Mouse (Mus musculus) limb, embryonic 12.5 days (tissue): ENCODE results near the gene Nbeal1. TPM values are rescaled to one million over a fixed set of nuclear protein-coding genes. Genes with fewer than 3 reads are reported as not detected.
"Not testable (repeated sequence)": the region's sequence is repeated elsewhere in the genome, so short reads cannot be mapped to it uniquely, and the experiment has no call there.

ENCODE experiments used
- ATAC-seq: fragments of 200-750 bp; cut with Nextera tagmentation; 2 replicates; pipeline ENCODE4 v1.8.0; 2017; ENCODE audit warnings: low read depth, moderate TSS enrichment; ENCODE audit not compliant: insufficient number of reproducible peaks, insufficient read depth, low FRiP score, low TSS enrichment
- H3K27ac ChIP-seq: fragments of 300-500 bp; sonication (generic); 2 replicates; pipeline ENCODE4 v1.5.1; 2016; ENCODE audit warnings: mild to moderate bottlenecking, moderate library complexity
- H3K27me3 ChIP-seq: fragments of 300-500 bp; sonication (generic); 2 replicates; pipeline ENCODE4 v1.6.1; 2016; ENCODE audit warnings: mild to moderate bottlenecking, moderate library complexity
- H3K36me3 ChIP-seq: fragments of 300-500 bp; sonication (generic); 2 replicates; pipeline ENCODE4 v1.6.1; 2016; ENCODE audit warnings: mild to moderate bottlenecking, moderate library complexity
- H3K4me1 ChIP-seq: fragments of 300-500 bp; sonication (generic); replicated peaks from 2 replicates; pipeline ENCODE4 v1.6.1; 2016
- H3K4me2 ChIP-seq: fragments of 300-500 bp; sonication (generic); 2 replicates; pipeline ENCODE4 v1.6.1; 2016; ENCODE audit warnings: mild to moderate bottlenecking, moderate library complexity
- H3K4me3 ChIP-seq: fragments of 300-500 bp; sonication (generic); replicated peaks from 2 replicates; pipeline ENCODE4 v1.5.1; 2016; ENCODE audit warnings: mild to moderate bottlenecking
- H3K9ac ChIP-seq: fragments of 300-500 bp; sonication (generic); replicated peaks from 2 replicates; pipeline ENCODE4 v1.6.1; 2016; ENCODE audit warnings: mild to moderate bottlenecking, moderate library complexity
- H3K9me3 ChIP-seq: fragments of 300-500 bp; sonication (generic); 2 replicates; pipeline ENCODE4 v1.6.1; 2016; ENCODE audit warnings: mild to moderate bottlenecking, moderate library complexity
- WGBS: fragments of 180-500 bp; shearing (Covaris S2); methylation state at CpG from one replicate; pipeline ENCODE4 v1.1.7; 2016; 5-methylcytosine and 5-hydroxymethylcytosine counted together
- polyA plus RNA-seq: library from polyadenylated mRNA; unstranded; fragments of >200 nt; fragmentation: Nextera tagmentation; extraction: Ambion mirVana; gene quantifications from 2 replicates; pipeline ENCODE4 v1.2.1, GENCODE M21; 2016

Nbeal1 gene
- 9.0 and 10.8 TPM in 2 replicates for polyA plus RNA-seq

DNA sequence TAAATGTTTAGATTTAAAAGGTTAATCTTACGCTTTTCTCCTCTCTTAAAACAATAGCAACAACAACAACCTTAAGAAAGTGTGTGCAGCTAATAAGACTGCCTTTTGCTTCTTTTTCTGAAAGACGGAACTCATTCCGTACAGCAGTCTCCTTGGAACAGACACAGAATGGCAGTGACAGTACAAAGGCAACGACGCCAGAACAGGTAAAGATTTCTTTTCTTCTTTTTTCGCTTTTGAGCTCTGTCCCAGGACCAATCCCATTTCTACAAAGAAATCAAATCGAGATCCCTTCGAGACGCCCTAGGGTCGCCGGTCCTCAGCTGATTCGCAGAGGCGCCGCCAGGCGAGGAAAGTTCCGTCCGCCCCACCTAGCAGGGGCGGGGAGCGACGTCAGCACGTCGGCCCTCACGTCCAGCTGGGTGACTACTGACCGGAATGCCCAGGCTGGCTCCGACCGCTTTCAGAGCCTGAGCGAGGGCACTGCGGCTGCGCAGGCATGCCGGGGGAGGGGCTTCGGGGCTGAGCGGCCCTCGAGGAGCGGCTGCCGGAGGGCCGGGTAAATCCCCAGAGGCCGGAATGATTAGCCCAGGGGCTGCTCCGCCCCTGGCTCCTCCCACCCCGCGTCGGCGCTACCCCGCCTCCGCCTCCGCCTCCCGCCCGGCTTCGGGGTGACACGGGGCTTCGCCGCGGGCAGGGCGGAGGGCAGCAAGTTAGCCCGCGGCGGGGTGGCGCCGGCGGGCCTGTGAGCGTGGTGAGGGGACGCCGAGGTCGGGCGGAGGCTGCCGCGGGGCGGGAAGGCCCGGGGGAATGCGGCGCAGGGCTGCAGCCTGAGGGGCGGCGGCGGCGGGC lies at the start of gene Nbeal1:
Nbeal1 (plus strand) TSS at position 668 of the 852 bp plus-strand sequence.
- Histone ChIP-seq H3K9me3 (no peaks in the 10 kb centered on the region), H3K27me3 (no peaks in the 10 kb centered on the region), H3K9ac (peak within 1 kb of the TSS; percentile 90), H3K4me2 (peak within 1 kb of the TSS; percentile 63), H3K4me3 (peak within 1 kb of the TSS; percentile 81), H3K36me3 (0 out of 2 replicates have a peak, but pooled peaks cover 2% of the 10 kb centered on the region), H3K27ac (peak within 1 kb of the TSS; percentile 97), H3K4me1 (0 out of 2 replicates have a peak, but pooled peaks cover 8% of the 10 kb centered on the region)
- WGBS, result 2% methylated on average over 72 of the region's 74 CpGs
- peak; percentile 98 for ATAC-seq

DNA sequence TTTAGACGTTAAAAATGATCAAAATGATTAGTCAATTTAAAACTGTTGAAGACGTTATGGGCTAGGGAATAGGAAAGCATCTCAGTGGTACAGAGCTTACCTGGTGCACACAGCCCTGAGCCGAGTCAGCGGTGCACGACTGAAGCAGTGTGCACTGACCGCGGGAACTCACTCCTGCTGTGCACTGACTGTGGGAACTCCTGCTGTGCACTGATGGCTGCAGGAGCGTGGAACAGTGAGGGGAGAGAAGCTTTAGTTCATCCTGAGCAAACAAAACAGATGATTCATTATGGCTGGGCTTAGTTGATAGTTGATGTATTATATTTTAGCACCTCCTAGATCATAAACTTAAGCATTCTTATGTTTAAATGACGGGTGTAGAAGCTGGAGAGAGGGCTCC lies 43.1 kb upstream of the Nbeal1 start:
- Histone ChIP-seq H3K4me1 (no peaks in the 10 kb centered on the region), H3K27ac (no peak overlapping the region), H3K9ac (no peak overlapping the region), H3K27me3 (no peaks in the 10 kb centered on the region), H3K9me3 (no peaks in the 10 kb centered on the region), H3K4me2 (no peak overlapping the region), H3K4me3 (no peak overlapping the region), H3K36me3 (peaks cover 14% of the 10 kb centered on the region)
- ATAC-seq, result no peak
- WGBS, result 55% methylated on average over 9 of the region's 9 CpGs

DNA sequence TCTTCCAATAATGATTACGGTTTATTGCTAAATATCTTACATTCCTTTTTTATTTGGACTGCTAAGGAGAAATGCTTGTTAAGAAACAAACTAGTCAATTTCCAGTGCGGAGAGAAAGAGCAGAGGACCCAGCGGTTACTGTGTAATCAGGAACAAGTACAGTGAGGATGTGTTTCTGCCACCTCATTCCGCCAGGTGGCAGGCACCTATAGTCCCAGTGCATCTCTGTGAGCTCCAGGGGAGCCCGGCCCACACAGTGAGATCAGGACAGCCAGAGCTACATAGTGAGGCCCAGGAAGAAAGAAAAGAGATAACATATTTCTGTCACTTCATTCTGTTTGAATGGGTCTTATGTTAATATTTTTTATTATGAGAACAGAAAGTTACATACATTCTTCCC lies 27.7 kb upstream of the Nbeal1 start:
- Histone ChIP-seq H3K9ac (no peak overlapping the region), H3K36me3 (peaks cover 6% of the 10 kb centered on the region; the same call in 1 of the 2 replicates), H3K27ac (no peak overlapping the region), H3K4me2 (no peak overlapping the region), H3K4me3 (no peak overlapping the region), H3K4me1 (no peaks in the 10 kb centered on the region), H3K9me3 (no peaks in the 10 kb centered on the region), H3K27me3 (no peaks in the 10 kb centered on the region)
- ATAC-seq, result no peak
- WGBS, result 63% methylated on average over 5 of the region's 5 CpGs

DNA sequence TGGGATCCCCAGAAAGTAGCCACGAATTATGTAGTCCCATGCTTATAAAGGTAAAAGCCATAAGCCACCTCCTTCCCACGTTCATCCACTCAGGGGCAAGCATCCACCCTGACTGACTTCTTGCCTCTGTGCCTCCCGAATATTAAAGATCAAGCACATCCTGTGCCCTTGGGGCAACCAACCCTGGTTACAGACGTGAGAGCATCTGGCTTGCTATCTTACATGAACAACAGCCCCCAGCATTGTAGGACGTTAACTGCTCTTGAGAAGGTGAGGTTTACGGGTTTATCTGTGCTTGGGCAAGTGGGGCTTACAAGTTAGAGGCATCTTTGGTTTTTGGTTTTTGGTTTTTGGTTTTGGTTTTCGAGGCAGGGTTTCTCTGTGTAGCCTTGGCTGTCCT lies 23.7 kb upstream of the Nbeal1 start:
- WGBS, result 73% methylated on average over 7 of the region's 7 CpGs
- no peak for ATAC-seq
- Histone ChIP-seq H3K9ac (no peak overlapping the region), H3K27ac (no peak overlapping the region), H3K4me1 (peaks cover 5% of the 10 kb centered on the region), H3K4me3 (no peak overlapping the region), H3K9me3 (no peaks in the 10 kb centered on the region), H3K27me3 (no peaks in the 10 kb centered on the region), H3K4me2 (no peak overlapping the region), H3K36me3 (no peaks in the 10 kb centered on the region)

DNA sequence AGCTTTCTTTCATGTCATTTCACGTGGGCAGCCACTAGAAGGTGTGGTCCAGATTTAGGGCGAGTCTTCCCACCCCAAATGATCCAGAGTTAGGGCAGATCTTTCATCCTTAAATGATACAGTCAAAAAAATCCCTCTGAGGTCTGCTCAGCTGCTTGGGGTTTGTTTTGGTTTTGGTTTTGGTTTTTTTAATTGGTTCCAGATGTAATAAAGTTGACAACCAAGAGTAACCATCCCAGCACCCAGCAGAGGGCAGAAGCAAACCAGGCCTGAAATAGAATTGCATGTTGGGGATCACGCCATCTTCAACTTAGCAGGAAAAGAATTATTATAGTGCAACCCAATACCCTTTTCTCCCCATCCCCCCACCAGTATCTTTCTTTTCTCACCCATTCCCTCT lies 22.0 kb upstream of the Nbeal1 start:
- H3K4me1 ChIP-seq, result peaks cover 5% of the 10 kb centered on the region
- ATAC-seq, result no peak
- no peaks in the 10 kb centered on the region for H3K36me3 ChIP-seq
- WGBS, result 28% methylated on average over 3 of the region's 3 CpGs
- H3K9ac ChIP-seq, result no peak overlapping the region
- no peak overlapping the region for H3K4me3 ChIP-seq
- H3K27me3 ChIP-seq, result no peaks in the 10 kb centered on the region
- no peak overlapping the region for H3K4me2 ChIP-seq
- H3K9me3 ChIP-seq, result no peaks in the 10 kb centered on the region
- H3K27ac ChIP-seq, result peak overlapping the region; percentile 35; the same call in 1 of the 2 replicates

- no peak overlapping the region for H3K27ac ChIP-seq
- H3K36me3 ChIP-seq, result no peaks in the 10 kb centered on the region
- no peak overlapping the region for H3K4me2 ChIP-seq
- 82% methylated on average over 3 of the region's 3 CpGs for WGBS
- no peak for ATAC-seq
- H3K27me3 ChIP-seq, result no peaks in the 10 kb centered on the region
- H3K4me1 ChIP-seq, result no peaks in the 10 kb centered on the region
- no peak overlapping the region for H3K9ac ChIP-seq
- no peaks in the 10 kb centered on the region for H3K9me3 ChIP-seq
- H3K4me3 ChIP-seq, result no peak overlapping the region
Measured at GRCm38 (mm10) chr1:60163676-60164075, 16.7 kb upstream of the Nbeal1 start.

GRCm38 (mm10) chr1:60169626-60170025 lies 10.8 kb upstream of the Nbeal1 start:
- no peak overlapping the region for H3K4me2 ChIP-seq
- H3K9me3 ChIP-seq, result no peaks in the 10 kb centered on the region
- H3K4me1 ChIP-seq, result no peaks in the 10 kb centered on the region
- no peak overlapping the region for H3K9ac ChIP-seq
- no peak overlapping the region for H3K4me3 ChIP-seq
- H3K27me3 ChIP-seq, result no peaks in the 10 kb centered on the region
- WGBS, result 69% methylated on average over 2 of the region's 2 CpGs
- H3K27ac ChIP-seq, result no peak overlapping the region
- H3K36me3 ChIP-seq, result no peaks in the 10 kb centered on the region
- no peak for ATAC-seq

DNA sequence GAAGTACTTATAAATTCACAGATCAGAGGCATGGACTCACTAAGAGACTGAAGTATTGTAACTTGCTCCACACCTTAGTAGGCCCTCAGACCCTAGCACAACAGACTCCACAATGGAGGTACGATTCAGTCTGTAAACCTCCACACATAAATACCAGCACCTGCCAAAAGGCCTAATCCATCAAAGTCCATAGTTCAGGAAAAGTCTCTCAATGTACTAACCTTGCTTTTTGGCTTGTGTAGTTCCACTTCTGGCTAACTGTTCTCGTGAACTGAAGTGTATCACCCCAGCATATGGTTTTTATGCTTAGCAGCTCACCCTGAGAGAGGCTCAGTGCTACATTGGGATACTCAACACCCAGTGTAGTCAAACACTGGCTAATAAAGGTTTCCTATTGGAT lies 10.1 kb upstream of the Nbeal1 start:
- WGBS, result 73% methylated on average over 2 of the region's 2 CpGs
- Histone ChIP-seq H3K4me1 (no peaks in the 10 kb centered on the region), H3K4me3 (no peak overlapping the region), H3K9me3 (no peaks in the 10 kb centered on the region), H3K4me2 (no peak overlapping the region), H3K36me3 (no peaks in the 10 kb centered on the region), H3K27me3 (no peaks in the 10 kb centered on the region), H3K9ac (no peak overlapping the region), H3K27ac (no peak overlapping the region)
- ATAC-seq, result no peak

GRCm38 (mm10) chr1:60173119-60173518 lies 7.3 kb upstream of the Nbeal1 start:
- Histone ChIP-seq H3K4me1 (no peaks in the 10 kb centered on the region), H3K4me2 (no peak overlapping the region), H3K9ac (no peak overlapping the region), H3K9me3 (no peaks in the 10 kb centered on the region), H3K27ac (no peak overlapping the region), H3K27me3 (no peaks in the 10 kb centered on the region), H3K36me3 (no peaks in the 10 kb centered on the region), H3K4me3 (no peak overlapping the region)
- no peak for ATAC-seq
- WGBS, result 82% methylated on average over 3 of the region's 3 CpGs

GRCm38 (mm10) chr1:60177814-60178213 lies 2.6 kb upstream of the Nbeal1 start:
- not testable (repeated sequence) for H3K4me1 ChIP-seq, H3K4me2 ChIP-seq, H3K36me3 ChIP-seq, H3K9me3 ChIP-seq, H3K4me3 ChIP-seq, H3K9ac ChIP-seq, ATAC-seq, H3K27me3 ChIP-seq, H3K27ac ChIP-seq
- WGBS, result 92% methylated on average over 1 of the region's 1 CpGs

GRCm38 (mm10) chr1:60179376-60179775 lies 1.0 kb upstream of the Nbeal1 start:
- H3K36me3 ChIP-seq, result no peaks in the 10 kb centered on the region
- no peak for ATAC-seq
- WGBS, result 22% methylated on average over 4 of the region's 4 CpGs
- H3K27ac ChIP-seq, result peak overlapping the region; percentile 97; the same call in 1 of the 2 replicates
- H3K4me1 ChIP-seq, result 0 out of 2 replicates have a peak, but pooled peaks cover 8% of the 10 kb centered on the region
- peak overlapping the region; percentile 63 for H3K4me2 ChIP-seq
- H3K9ac ChIP-seq, result peak overlapping the region; percentile 31; the same call in 1 of the 2 replicates
- peak overlapping the region; percentile 81 for H3K4me3 ChIP-seq
- no peaks in the 10 kb centered on the region for H3K9me3 ChIP-seq
- H3K27me3 ChIP-seq, result no peaks in the 10 kb centered on the region
